In the genomic region with DNA sequence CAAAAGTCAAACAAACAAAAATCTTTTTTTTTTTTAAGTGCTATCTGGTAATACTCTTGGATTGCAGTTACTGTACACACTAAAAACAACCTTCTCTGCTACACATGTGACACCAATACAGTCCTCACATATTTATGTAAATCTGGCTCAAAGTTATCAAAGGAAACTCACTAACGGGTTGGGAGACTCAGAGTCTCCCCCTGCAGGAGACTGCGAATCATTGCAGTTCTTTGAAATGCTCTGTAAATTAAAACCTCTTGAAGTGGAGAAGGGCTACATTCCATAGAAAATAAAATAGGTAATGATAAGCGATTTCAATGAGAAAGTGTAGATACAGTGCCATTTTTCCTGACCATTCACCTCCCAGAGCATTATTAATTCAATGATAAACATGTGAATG, we compare ENCODE assay signal across 10 mouse cellular contexts.
DNase-seq lines count a peak whose midpoint lies in the region; ATAC-seq and TF ChIP-seq lines count a peak whose summit lies in the region.
"Had no signal": no experiment of that assay in that cellular context is flagged by ENCODE, and none has a peak within 500 bp of the region (broad histone marks: within the 10 kb centered on the region; RNA-seq: fewer than 3 reads in every experiment).

No protein-coding gene starts in this region.

- peak; percentile 72 for TF ChIP-seq CTCF in stomach, postnatal 0 days (IDR thresholded peaks at IDR 0.05; ENCODE audit: low read depth)

- no peak for DNase-seq in forebrain, embryonic 11.5 days (ENCODE audit: low spot score)
- DNase-seq in forebrain, embryonic 10.5 days (ENCODE audit: extremely low spot score, low spot score), result no peak
- DNase-seq in neural tube, embryonic 11.5 days (ENCODE audit: low spot score), result peak; percentile 22
- no peak for DNase-seq in stomach, postnatal 0 days (ENCODE audit: low spot score)
- no peak for DNase-seq in limb, embryonic 10.5 days (ENCODE audit: low spot score)

- no peaks in the 10 kb centered on the region for H3K9me3 ChIP-seq in forebrain, embryonic 11.5 days (ENCODE audit: control insufficient read depth, low read length)
- no peaks in the 10 kb centered on the region for H3K9me3 ChIP-seq in forebrain, embryonic 10.5 days
- no peaks in the 10 kb centered on the region for H3K9me3 ChIP-seq in neural tube, embryonic 11.5 days (ENCODE audit: control insufficient read depth, low read length)
- H3K9me3 ChIP-seq in neural tube, embryonic 15.5 days (replicated peaks), result no peaks in the 10 kb centered on the region
- H3K9me3 ChIP-seq in stomach, postnatal 0 days (ENCODE audit: control insufficient read depth, low read length), result no peaks in the 10 kb centered on the region
- no peaks in the 10 kb centered on the region for H3K9me3 ChIP-seq in limb, embryonic 10.5 days (replicated peaks)
- H3K9me3 ChIP-seq: heart, embryonic 15.5 days had no signal

- TF ChIP-seq EP300 in stomach, postnatal 0 days (optimal IDR thresholded peaks at IDR 0.05), result no peak

- 18% methylated on average over 3 of the region's 3 CpGs for WGBS in forebrain, embryonic 11.5 days
- WGBS in forebrain, embryonic 10.5 days, result 24% methylated on average over 3 of the region's 3 CpGs
- 23% methylated on average over 3 of the region's 3 CpGs for WGBS in neural tube, embryonic 11.5 days
- 27% methylated on average over 3 of the region's 3 CpGs for WGBS in neural tube, embryonic 15.5 days
- WGBS in stomach, postnatal 0 days, result 31% methylated on average over 3 of the region's 3 CpGs
- WGBS in limb, embryonic 10.5 days, result 27% methylated on average over 3 of the region's 3 CpGs

- no peak overlapping the region for H3K27ac ChIP-seq in forebrain, embryonic 11.5 days (ENCODE audit: low read depth, low read length)
- no peak overlapping the region for H3K27ac ChIP-seq in forebrain, embryonic 10.5 days
- H3K27ac ChIP-seq in neural tube, embryonic 11.5 days (ENCODE audit: low read depth, low read length), result no peak overlapping the region
- no peak overlapping the region for H3K27ac ChIP-seq in neural tube, embryonic 15.5 days (replicated peaks)
- H3K27ac ChIP-seq in stomach, postnatal 0 days (replicated peaks), result no peak overlapping the region
- no peak overlapping the region for H3K27ac ChIP-seq in limb, embryonic 10.5 days
- H3K27ac ChIP-seq: heart, embryonic 15.5 days had no signal

- no peak overlapping the region for H3K4me2 ChIP-seq in forebrain, embryonic 11.5 days (ENCODE audit: low read depth, low read length, severe bottlenecking)
- H3K4me2 ChIP-seq in neural tube, embryonic 11.5 days (ENCODE audit: low read depth), result no peak overlapping the region
- H3K4me2 ChIP-seq in neural tube, embryonic 15.5 days, result no peak overlapping the region
- no peak overlapping the region for H3K4me2 ChIP-seq in stomach, postnatal 0 days (replicated peaks; ENCODE audit: low read depth)
- H3K4me2 ChIP-seq: heart, embryonic 15.5 days had no signal

- no peaks in the 10 kb centered on the region for H3K36me3 ChIP-seq in forebrain, embryonic 11.5 days (ENCODE audit: control insufficient read depth, insufficient read depth, low read length)
- H3K36me3 ChIP-seq in forebrain, embryonic 10.5 days (replicated peaks), result no peaks in the 10 kb centered on the region
- no peaks in the 10 kb centered on the region for H3K36me3 ChIP-seq in neural tube, embryonic 11.5 days (ENCODE audit: control insufficient read depth, insufficient read depth, low read length)
- no peaks in the 10 kb centered on the region for H3K36me3 ChIP-seq in neural tube, embryonic 15.5 days
- H3K36me3 ChIP-seq in stomach, postnatal 0 days (ENCODE audit: control insufficient read depth, insufficient read depth, low read length), result no peaks in the 10 kb centered on the region
- 0 out of 2 replicates have a peak, but pooled peaks cover 4% of the 10 kb centered on the region for H3K36me3 ChIP-seq in limb, embryonic 10.5 days
- H3K36me3 ChIP-seq: heart, embryonic 15.5 days had no signal

- no peaks in the 10 kb centered on the region for H3K27me3 ChIP-seq in forebrain, embryonic 11.5 days (ENCODE audit: control insufficient read depth, insufficient read depth, low read length)
- no peaks in the 10 kb centered on the region for H3K27me3 ChIP-seq in forebrain, embryonic 10.5 days (ENCODE audit: poor library complexity, severe bottlenecking)
- no peaks in the 10 kb centered on the region for H3K27me3 ChIP-seq in neural tube, embryonic 11.5 days (ENCODE audit: control insufficient read depth, insufficient read depth, low read length)
- H3K27me3 ChIP-seq in neural tube, embryonic 15.5 days (replicated peaks), result no peaks in the 10 kb centered on the region
- H3K27me3 ChIP-seq in stomach, postnatal 0 days (ENCODE audit: control insufficient read depth, insufficient read depth, low read length), result no peaks in the 10 kb centered on the region
- no peaks in the 10 kb centered on the region for H3K27me3 ChIP-seq in limb, embryonic 10.5 days (ENCODE audit: low read depth, poor library complexity, severe bottlenecking)
- H3K27me3 ChIP-seq: heart, embryonic 15.5 days had no signal

- H3K4me3 ChIP-seq in forebrain, embryonic 11.5 days (ENCODE audit: low read depth, low read length), result no peak overlapping the region
- no peak overlapping the region for H3K4me3 ChIP-seq in forebrain, embryonic 10.5 days
- H3K4me3 ChIP-seq in neural tube, embryonic 11.5 days (ENCODE audit: low read depth, low read length), result no peak overlapping the region
- H3K4me3 ChIP-seq in neural tube, embryonic 15.5 days (replicated peaks), result no peak overlapping the region
- no peak overlapping the region for H3K4me3 ChIP-seq in stomach, postnatal 0 days (ENCODE audit: low read depth, low read length)
- no peak overlapping the region for H3K4me3 ChIP-seq in limb, embryonic 10.5 days
- H3K4me3 ChIP-seq: erythroblast, embryonic 14.5 days; heart, embryonic 15.5 days had no signal

- H3K9ac ChIP-seq in forebrain, embryonic 11.5 days (ENCODE audit: low read length), result no peak overlapping the region
- no peak overlapping the region for H3K9ac ChIP-seq in neural tube, embryonic 11.5 days (ENCODE audit: low read length)
- H3K9ac ChIP-seq in neural tube, embryonic 15.5 days (replicated peaks), result no peak overlapping the region
- H3K9ac ChIP-seq in stomach, postnatal 0 days (ENCODE audit: low read length), result no peak overlapping the region
- H3K9ac ChIP-seq: heart, embryonic 15.5 days had no signal

- ATAC-seq in forebrain, embryonic 11.5 days (replicated peaks; ENCODE audit: low FRiP score), result 0 out of 2 replicates have a peak, but pooled peaks have one; percentile 24
- no peak for ATAC-seq in neural tube, embryonic 11.5 days (ENCODE audit: insufficient read depth, low FRiP score, low TSS enrichment)
- no peak for ATAC-seq in neural tube, embryonic 15.5 days (ENCODE audit: low FRiP score)
- ATAC-seq in granulocyte monocyte progenitor cell, adult 5-6 weeks (replicated peaks; ENCODE audit: poor library complexity, severe bottlenecking), result peak; percentile 49
- ATAC-seq in stomach, postnatal 0 days (ENCODE audit: low FRiP score, low TSS enrichment), result no peak
- ATAC-seq in cerebellum, adult (ENCODE audit: insufficient number of reproducible peaks, low FRiP score, low TSS enrichment), result no peak

- H3K4me1 ChIP-seq in forebrain, embryonic 11.5 days (replicated peaks; ENCODE audit: control insufficient read depth, insufficient read depth, low read length), result 0 out of 2 replicates have a peak, but pooled peaks cover 2% of the 10 kb centered on the region
- H3K4me1 ChIP-seq in forebrain, embryonic 10.5 days, result 0 out of 2 replicates have a peak, but pooled peaks cover 5% of the 10 kb centered on the region
- no peaks in the 10 kb centered on the region for H3K4me1 ChIP-seq in neural tube, embryonic 11.5 days (ENCODE audit: control insufficient read depth, insufficient read depth, low read length)
- H3K4me1 ChIP-seq in neural tube, embryonic 15.5 days, result peaks cover 33% of the 10 kb centered on the region
- H3K4me1 ChIP-seq in stomach, postnatal 0 days (replicated peaks; ENCODE audit: control insufficient read depth, insufficient read depth), result no peaks in the 10 kb centered on the region
- H3K4me1 ChIP-seq in limb, embryonic 10.5 days, result peaks cover 23% of the 10 kb centered on the region

Comparison
In these comparisons a context has a peak if more than half of its experiments do, and no peak if none do; other contexts are left out.
1. ATAC-seq: peak in forebrain, embryonic 11.5 days (single experiment) and granulocyte monocyte progenitor cell, adult 5-6 weeks (single experiment); none in neural tube, embryonic 11.5 days (single experiment), neural tube, embryonic 15.5 days (single experiment), stomach, postnatal 0 days (single experiment) and cerebellum, adult (single experiment).